Mouse (Mus musculus): ENCODE data around the gene Amotl2. TPM values are rescaled to one million over a fixed set of nuclear protein-coding genes. Genes with fewer than 3 reads are reported as not detected.
A peak's percentile ranks its signal among the peaks of the same experiment; 100 is the strongest.

The Amotl2 gene
- polyA plus RNA-seq (2017; shearing (Covaris generic)) = not detected

DNA sequence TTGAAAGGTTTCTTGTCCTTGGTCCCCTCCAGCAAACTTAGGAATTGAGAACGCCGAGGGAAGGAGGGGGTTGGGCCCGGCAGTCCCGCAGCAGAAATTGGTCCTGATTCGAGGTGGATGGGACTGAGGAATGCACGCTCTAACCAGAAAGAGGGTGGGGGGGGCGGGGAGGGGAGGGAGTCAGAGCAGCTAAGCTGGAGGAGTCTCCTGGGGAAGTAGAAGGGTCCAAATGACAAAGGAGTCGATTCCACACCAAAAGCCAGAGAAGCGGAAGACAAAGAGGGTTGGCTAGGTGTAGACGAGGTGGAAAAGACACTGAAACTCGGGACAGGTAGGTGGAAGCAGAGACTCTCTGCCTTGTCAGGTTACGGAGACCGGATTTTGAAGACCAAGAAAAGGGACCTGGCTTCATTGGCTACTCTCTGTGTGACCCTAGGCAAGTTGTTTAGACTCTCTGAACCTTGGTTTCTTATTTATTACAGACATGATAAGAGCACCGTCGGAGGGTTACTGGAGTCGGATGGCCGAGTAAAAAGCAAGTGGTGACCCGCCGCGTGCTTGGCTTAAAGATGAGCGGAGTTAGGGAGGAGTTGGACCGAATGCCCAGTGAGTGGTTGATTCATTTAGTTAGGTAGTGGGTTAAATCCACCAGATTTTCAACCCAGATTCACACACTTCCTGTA, at the start of gene Amotl2:
Amotl2 (plus strand) TSS at position 192 of the 683 bp plus-strand sequence.
- no peak for ATAC-seq

DNA sequence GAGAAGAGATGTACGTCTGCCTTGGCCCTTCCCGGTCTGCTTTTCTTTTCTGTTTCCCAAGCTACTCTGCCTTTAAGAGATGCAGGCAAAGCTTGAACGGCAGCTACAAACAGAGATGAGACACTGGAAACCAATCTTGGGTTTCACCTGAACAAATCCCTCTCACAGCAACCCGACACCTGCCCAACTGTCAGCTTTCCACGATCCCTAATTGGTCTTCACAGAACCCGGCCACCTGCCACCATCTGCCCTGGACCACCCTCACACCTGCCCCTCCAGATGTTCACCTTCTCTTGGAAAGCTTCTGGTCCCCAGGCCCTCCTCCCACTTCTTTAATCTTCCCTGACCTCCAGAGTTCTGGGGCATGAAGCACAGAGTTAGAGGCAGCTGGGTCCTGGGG, 48.4 kb upstream of the Amotl2 start:
- no peak for ATAC-seq

DNA sequence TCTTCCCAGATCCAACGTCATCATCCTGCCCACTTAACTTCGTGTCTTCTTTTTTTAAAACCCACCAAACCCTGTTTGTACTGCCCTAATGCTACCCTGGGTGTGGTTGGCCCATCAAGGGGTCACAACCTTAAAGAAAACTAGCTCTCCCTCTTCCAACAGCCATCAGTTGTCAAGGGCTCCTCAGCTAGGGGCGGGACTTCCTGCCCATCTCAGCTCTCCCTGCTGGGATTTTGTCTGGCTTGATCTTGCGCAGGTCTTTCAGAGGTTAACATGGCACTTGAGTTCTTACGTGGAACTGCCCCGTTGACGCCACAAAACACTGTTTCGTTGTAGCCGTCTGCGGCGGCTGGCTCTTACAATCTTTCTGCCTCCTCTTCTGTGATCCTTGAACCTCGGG, 47.6 kb upstream of the Amotl2 start:
- ATAC-seq = no peak

DNA sequence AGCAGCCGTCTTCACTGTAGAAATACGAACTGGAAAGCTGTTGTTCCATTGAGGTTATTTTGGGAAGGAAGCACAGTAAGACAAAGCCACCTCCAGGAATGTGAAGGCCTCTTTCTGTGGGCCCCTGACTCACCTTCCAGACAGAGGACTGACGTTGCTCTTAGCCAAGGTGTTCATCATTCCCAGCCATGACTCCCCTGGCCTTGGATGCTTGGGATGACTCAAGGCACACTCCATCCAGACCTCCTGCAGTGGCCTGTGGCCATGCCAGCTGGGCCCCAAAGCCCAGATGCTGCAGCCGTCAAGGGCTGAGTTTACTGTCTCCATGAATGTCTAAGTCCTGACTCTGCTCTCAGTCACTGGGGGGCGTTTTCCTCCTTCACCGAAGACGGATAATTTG, 43.1 kb upstream of the Amotl2 start:
- no peak for ATAC-seq

DNA sequence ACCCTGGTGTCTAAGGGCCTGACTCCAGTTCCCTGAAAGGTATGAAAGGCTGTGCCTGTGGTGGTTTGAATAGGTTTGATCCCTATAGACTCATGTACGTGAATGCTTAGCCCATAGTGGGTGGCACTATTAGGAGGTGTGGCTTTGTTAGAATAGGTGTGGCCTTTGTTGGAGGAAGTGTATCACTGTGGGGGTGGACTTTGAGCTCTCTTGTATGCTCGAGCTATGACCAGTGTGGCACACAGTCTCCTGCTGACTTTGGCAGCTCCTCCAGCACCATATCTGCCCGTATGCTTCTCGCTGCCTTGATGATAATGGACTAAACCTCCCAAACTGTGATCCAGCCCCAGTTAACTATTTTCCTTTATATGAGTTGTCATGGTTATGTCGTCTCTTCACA, 40.5 kb upstream of the Amotl2 start:
- ATAC-seq = no peak

DNA sequence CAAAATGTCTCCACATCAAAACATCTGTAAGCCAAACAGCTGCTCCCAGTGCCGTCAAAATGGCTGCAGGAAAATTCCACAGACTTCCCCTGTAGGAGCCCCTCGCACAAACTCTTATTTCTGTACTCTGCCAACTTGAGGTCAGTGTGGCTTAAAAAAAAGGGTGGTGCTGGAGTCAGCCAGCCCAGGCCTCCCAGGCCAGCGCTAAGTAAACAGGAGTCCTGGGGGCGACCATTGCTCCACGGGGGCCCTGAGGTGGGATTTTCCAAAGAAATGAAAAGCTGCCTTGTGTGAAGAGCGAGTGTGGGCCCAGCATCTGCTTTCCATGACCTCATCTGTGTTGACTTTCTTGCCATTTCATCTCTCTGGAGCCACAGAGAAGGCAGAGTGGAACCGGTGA, 35.0 kb upstream of the Amotl2 start:
- no peak for ATAC-seq

DNA sequence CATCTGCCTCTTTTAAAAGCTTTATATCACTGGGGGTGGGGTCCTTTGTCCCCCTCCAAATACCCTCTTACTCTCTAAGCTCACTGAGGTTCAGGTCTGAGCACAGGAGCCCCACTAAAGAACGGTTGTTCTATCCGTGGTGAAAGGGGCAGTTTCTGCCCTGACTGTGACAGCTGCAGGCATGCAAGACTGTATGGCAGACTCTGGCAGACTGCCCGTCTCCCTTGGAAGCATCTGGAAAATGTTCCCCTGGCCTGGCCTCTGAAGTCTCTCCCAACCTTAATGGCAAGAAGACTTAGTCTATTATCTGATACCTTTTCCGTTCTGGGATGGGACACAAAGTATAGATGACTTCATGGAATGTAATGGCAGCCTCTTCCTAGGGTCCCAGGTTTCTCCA, 28.5 kb upstream of the Amotl2 start:
- ATAC-seq = no peak

DNA sequence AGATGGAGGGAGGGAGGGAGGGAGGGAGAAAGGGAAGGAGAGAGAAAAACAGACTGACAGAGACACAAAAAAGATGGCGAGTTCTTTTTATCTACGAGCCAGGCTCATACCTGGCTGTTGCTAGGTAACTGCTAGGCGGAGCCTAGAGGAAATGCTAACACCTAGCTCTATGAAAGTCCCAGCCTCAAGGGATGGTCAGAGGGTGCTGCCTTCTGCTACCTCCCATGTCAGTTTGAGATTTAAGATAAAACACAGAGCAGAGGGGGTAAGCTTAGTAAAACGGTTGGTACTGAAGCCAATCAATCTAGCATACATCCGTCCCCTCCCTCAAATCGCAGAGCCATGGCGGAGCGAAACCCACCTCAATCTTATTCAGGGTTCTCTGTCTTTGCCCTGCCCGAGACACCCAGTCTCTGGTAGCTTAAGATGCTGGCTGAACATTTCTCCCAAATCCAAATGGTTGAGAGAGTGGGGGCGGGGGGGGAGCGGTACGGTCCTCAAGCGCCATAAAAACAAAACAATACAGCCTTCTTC, 27.0 kb upstream of the Amotl2 start:
- no peak for ATAC-seq

DNA sequence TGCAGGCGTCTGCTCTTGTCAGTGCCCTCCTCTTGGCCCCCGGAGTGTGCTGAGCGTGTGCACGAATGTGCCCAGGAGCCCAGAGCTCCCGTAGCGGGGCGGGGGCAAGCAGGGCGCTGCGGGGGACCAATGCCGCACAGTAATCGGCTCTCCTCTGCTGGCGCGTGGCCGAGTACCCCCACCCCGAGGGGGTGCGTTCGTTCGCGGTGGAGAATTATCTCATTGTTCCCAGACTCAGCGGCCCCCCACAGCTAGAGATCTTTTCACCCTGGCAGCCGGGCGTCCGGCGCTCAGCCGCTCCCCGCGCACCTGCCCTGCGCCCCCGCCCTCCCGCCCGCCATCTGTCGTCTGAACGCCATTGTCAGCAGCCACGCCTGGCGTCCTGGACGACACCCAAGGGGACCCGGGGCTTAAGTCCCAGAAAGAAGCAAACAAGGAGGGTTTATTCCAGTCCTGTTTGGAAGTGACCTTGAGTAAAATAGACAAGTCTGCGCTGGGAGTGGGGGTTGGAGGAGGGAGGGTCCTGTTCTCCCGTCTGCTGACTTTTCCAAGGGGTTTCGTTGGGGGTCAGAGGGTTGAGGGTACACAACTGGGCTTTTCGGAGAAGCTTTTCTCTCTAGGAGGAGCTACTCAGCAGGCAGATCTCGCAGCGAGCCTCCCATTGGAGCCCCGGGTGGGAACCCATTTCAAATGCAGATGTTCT, 26.4 kb upstream of the Amotl2 start:
- ATAC-seq = no peak

DNA sequence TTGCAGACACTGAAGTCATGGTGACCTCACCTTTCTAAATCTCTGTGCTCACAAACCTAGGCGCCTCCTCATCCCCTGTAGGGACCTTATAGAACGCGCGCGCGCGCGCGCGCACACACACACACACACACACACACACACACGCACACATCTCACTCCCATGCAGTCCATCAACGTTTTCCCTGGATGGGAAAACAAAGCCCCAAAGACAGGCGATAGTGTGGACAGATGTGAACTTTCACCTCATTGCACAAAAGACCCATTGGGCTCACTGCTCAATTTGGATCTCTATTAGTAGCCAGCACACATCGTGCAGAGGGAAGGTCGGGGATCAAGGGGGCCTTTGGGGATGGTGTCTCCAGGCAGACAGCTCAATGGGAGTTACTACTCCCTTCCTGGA, 25.6 kb upstream of the Amotl2 start:
- no peak for ATAC-seq

DNA sequence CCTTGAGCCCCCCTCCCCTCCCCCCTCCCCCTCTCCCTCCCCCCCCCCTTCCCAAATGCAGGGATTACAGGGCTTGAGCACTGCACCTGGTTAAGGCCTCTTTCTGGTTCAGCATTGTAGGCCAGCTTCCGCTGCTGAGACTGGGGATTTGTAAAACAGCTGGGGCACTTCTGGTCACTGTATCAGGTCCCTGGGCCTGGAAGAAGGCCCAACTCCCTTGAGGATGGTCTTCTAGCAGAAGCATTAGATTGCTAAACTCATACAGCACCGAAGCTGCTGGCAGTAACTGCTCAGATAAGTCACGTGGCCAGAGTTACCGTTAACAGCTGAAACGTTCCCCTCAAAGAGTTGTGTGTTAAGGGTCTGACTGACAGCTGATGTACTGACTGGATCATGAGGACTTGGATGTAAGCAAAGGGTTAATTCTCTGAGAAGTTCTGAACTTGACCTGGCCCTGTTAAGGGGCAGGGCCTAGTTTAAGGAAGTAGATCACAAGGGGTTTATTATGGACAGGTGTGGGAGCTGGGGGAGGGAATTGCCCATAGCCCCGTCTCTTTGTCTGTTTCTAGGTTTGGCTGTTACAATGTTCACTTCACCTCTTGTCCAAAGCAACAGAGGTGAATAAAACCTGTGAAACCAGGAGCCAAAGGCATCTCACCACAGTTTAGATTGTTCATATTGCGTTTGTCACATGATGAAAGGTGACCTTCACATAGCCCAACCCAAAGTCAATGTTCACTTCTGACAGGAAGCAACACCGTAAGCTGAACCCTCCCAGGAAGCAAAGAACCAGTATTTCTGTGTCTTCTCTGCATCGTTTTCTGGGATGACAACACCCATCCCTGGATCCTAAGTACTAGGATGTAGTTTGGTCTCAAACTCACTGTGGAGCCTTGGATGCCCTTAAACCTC, 23.7 kb upstream of the Amotl2 start:
- ATAC-seq = no peak

DNA sequence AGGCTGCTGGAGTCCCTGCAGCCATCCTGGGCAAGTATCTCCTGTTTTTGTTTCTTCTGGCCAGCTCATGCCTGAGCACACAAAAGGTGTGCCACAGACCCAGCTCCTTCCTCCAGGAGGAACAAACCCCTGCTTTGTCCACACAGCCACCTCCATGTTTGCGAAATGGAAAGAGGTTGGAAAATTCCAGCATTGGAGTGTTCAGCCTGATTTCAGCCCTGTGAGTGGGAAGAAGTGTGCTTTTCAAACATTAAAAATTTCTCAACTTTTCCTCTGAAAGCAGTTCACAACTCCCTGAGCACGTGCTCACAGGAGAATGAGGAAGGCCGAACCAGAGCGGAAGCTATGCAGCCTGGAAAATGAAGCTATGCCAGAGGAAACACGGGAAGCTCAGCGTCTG, 15.4 kb upstream of the Amotl2 start:
- ATAC-seq = no peak

DNA sequence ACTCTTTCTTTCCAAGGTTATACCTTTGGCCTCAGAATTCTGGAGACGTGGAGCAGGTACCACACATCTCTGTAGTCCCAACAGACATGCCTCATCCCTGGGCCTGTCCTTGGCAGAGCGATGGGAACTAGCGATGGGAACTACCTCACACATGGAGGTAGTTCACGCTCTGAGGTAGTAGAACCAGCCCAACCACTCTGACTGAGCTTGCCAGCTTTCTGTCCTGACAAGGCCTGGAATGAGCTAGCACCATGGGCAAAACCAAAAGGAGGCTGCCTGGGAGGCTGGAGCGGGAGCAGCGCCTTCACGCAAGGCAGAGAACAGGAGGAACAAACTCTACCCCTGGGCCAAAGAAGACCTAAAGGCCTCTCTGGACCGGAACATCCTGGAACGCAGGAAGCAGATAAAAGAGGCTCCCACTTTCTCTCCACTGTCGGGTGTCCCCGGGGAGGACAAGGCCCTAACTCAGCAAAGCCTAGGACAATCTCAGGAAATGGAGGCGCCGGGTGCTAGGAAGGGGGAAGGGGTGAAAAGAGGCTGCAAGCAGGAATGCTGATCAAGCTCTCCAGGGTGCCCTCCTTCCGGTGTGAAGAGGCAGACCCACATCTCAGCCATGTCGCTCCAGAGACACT, 6.9 kb upstream of the Amotl2 start:
- ATAC-seq = no peak

DNA sequence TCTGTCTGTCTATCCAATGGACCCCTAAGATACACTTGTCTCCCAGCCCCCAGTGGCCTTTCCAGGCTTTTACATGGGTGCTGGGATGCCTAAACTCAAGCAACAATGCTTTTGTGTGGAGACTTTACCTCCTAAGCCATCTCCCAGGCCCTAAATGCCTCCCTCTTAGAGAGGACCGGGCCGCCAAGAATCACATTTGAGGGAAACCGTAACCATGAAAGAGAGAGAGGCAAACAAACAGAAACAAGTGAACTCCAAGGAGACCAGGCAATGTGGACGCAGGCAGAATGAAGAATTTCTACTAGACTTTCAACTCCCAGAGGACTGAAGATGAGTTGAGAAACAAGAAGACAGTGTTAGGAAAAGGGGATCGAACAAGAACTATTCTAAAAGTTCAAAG, 6.0 kb upstream of the Amotl2 start:
- ATAC-seq = no peak

DNA sequence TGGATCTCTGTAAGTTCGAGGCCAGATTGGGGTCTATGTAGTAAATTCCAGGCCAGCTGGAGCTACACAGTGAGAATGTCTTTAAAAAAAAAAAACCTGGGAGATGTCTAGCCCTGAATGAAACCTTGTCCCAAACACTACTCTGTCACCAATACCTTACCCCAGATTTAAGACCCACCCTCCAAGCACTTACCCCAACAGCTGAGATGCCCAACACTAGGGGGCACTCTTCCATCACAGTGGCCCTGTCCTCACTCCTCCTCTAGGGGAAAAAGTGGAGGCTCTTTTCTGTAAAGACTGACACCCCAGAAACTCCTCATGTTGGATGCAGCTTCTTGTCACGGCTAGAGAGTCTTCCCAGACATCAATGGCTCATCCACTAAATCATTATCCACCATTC, 2.7 kb upstream of the Amotl2 start:
- no peak for ATAC-seq

DNA sequence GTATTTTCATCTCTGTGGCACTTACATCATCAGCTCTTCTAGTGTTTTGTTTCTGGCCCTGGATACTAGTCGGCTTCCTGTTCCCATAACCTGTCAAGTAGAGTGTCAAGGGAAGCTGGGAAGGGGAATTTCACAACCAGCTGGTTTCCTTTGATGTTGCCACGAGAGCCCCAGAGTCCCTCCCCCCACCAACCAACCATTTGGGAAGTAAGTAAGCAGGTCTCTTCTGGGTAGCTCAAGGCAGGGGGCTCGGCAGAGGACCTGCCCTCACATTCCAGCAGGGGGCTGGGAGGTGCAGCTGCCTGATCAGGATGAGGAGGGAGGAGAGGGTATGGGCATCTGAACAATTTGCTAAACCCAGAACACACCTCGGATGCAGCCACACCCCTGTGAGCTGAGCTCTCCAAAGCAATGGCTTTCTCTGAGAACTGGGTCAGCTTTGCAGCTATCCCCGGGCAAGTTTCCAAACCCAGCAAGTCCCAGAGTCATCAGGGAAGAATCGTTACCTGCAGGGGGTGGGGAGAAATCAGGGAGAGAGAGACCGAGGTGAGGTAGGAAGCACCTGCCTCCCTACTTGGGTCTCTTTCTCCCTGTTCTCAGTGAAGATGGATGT, 1.5 kb upstream of the Amotl2 start:
- ATAC-seq = no peak

DNA sequence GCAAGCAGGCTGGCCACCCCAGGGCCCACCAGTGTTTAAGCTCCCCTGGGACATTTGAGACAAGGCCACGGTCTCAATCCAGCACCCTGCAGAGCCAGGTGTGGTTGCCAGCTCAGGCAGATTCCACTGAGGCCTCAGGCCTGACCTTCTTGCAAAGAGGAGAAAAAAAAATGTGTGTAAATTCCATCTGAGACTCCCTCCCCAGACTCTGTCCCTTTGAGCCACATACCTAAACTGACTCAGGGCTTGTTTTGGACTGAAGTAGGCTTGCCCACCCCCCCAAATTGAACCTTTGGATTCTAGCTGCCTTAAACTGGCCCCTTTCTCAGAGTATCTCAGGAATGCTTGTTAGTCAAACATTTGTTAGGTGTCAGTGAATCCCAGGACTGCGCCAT, 969 bp upstream of the Amotl2 start:
- no peak for ATAC-seq

DNA sequence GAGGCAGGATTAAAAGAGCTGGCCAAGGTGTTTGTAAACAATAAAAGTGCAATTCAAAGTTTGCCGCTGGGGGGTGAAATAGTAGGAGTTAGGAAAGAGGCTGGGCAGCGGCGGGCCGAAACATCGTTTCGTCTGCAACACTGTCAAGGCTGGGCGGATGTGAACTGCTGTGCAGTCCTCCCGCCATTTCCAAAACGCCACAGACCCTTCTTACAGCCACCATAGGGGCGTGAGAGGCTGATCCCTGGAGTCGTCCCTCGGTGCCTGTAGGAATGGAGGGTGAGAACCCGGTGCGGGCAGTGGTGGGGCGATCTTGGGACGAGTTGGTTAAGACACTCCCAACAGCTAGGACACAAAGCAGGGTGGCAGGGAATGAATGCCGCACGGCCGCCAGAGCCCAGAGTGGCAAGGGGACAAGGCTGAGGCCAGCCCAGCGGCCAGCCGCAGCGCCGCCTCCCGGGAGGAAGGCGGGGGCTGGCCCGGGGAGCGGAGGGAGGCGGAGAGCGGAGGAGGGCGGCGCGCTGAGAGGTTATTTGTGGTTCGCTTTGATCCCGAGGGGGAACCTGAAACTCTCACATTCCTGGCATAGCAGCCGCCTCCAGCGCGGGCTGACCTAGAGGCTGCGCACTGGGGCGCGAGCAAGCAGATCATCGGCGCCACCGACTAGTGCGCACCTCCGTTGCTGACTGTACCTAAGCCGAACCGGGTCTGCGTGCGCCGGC, 853 bp downstream of the Amotl2 start:
- peak; percentile 53 for ATAC-seq

DNA sequence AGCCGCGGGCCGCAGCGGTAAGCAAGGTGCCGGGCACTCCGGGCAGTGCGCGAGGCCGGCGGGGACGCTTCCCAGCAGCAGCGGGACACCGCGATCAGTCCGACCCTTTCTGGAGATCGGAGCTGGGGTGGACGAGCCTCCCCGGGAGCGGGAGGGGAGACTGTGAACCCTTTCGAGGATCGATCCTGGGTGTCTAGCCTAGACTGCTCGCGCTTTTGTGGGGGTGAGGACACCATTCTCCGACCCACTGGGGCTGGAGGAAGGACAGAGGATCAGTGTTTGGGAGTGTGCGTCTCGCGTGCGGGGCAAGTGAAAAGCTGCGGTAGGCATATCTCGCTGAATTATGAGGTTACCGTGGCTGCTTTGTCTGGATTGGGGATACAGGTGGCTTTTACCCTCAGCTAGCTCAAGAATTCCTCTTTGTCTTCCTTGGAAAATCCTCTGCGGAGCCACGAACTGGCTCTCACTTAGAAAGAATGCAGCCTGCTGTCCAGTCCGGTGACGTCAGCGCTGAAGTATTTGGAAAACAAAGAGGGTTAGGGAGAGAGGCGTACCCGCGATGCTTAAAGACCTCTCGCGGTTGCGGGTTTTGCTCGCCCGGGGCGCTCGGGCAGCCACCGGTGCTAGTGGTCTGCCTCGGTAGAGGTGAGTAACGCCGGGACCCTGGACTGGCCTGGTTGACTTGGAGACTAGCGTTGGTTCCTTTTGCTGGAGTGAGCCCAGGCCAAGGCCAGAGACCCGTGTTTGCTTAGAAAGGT, 1.6 kb downstream of the Amotl2 start:
- no peak for ATAC-seq

DNA sequence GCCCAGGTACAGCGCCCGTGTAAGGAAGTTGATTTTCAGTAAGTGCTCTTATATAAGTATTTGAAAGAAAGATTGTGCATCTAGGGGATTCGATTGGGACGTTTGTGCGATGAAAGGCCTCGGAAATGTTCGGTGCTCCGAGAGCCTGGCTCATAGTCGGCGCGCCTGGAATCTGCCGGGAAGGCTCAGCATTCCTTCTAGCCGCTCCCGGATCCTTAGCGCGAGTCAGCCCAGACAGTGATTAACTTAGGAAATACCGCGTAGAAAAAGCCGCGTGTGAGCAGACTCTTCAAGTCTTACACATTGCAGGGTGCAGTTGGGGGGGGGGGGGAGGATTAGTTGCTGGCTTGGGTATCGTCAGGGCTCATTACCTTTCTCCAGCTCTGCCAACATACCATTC, 2.2 kb downstream of the Amotl2 start:
- ATAC-seq = no peak

DNA sequence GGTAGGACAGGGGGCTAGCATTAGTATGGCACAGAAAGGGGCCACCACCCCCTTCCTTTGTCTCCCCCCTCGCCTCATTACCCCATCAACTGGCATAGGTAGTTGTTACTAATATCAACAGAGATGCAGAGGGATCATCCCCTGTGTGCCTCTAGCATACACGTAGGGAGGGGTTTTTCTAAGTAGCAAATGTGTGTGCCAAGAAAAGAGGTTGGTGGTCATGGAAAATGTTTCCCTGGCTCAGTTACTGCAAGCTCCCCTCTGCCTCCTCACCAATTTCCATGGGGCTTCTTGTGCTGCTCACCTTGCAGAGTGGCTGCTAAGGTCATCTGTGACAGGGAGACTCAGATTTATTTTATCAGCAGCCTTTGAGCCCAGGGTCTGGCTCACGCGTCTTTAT, 2.6 kb downstream of the Amotl2 start:
- ATAC-seq = no peak
